Comparison of ENCODE assay signal across 8 mouse cellular contexts in the genomic region with DNA sequence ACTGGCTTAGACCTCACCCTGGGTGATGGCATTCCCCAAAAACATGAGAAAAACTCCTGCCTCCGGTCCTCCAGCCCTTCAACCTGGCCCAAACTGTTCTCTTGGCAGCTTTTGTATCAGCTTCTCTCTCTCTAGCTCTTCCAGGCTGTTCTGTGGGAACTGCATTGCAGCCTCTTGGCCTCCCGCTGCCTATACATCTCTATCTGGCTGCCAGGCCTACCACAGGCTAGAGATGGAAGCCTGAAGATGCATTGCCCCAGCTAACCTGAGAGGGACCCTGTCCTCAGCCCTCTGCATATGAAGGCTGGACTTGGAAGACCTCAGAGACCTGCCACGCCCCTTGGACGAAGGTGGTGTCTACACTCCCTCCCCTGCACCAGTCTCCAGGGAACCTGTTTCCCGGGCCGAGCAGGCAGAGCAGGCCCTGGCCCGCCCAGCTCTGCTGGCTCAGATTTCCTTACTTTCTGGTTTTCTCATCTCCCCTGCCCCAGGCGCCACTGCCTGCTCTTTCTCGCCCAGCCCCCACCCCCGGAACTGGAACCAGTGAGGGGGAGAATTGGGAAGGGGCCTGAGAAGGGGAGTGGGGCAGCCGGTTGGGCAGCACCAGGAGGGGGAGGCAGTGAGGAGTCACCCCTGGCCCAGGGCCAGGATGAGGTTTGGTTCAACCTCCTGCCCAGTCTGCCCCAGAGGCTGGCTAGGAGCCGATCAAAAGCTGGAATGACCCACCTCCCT. TPM values are rescaled to one million over a fixed set of nuclear protein-coding genes. Genes with fewer than 3 reads are reported as not detected.
DNase-seq lines count a peak whose midpoint lies in the region; ATAC-seq and TF ChIP-seq lines count a peak whose summit lies in the region.
"Had no signal": no experiment of that assay in that cellular context is flagged by ENCODE, and none has a peak within 500 bp of the region (broad histone marks: within the 10 kb centered on the region; RNA-seq: fewer than 3 reads in every experiment).

No protein-coding gene starts in this region.

- H3K4me3 ChIP-seq in ES-E14 (ENCODE audit: insufficient read depth in 1 of 2, low read depth in 1 of 2, low read length in 2 of 2, poor library complexity in 1 of 2, severe bottlenecking in 1 of 2): peak overlapping the region; percentile 15 to 38; a peak in 3 of 4 replicates
- H3K4me3 ChIP-seq in intestine, postnatal 0 days (ENCODE audit: low read depth, low read length): no peak overlapping the region

- H3K4me1 ChIP-seq in ES-E14 (ENCODE audit: control insufficient read depth in 2 of 2, insufficient read depth in 2 of 2, low read length in 2 of 2, poor library complexity in 1 of 2): peaks cover 4 to 27% of the 10 kb centered on the region in 2 experiments; a peak in 3 of 4 replicates
- H3K4me1 ChIP-seq in intestine, postnatal 0 days (replicated peaks; ENCODE audit: control insufficient read depth, insufficient read depth, low read length): no peaks in the 10 kb centered on the region

- TF ChIP-seq CTCF in intestine, postnatal 0 days (IDR thresholded peaks at IDR 0.05; ENCODE audit: low read depth): peak; percentile 10; the same call in 1 of the 2 replicates

- ATAC-seq in intestine, postnatal 0 days: no peak

- 22% methylated on average over 12 of the region's 12 CpGs for WGBS in intestine, postnatal 0 days

- H3K9me3 ChIP-seq in ES-E14 (ENCODE audit: control insufficient read depth, insufficient read depth, low read depth, low read length): no peaks in the 10 kb centered on the region
- no peaks in the 10 kb centered on the region for H3K9me3 ChIP-seq in intestine, postnatal 0 days (ENCODE audit: control insufficient read depth)

- 0 out of 2 replicates have a peak overlapping the region, but pooled peaks have one; percentile 10 for H3K9ac ChIP-seq in ES-E14 (ENCODE audit: insufficient read depth, low read depth, low read length, poor library complexity, severe bottlenecking)
- no peak overlapping the region for H3K9ac ChIP-seq in intestine, postnatal 0 days (ENCODE audit: low read depth, low read length)

- H3K27ac ChIP-seq in ES-E14 (ENCODE audit: insufficient read depth, low read depth, low read length, poor library complexity, severe bottlenecking): no peak overlapping the region
- H3K27ac ChIP-seq in intestine, postnatal 0 days (ENCODE audit: low read depth, low read length): no peak overlapping the region

- no peak overlapping the region for H3K4me2 ChIP-seq in intestine, postnatal 0 days (replicated peaks; ENCODE audit: low read depth)

- no peaks in the 10 kb centered on the region for H3K36me3 ChIP-seq in ES-E14 (ENCODE audit: control insufficient read depth, insufficient read depth, low read length, poor library complexity, severe bottlenecking)
- no peaks in the 10 kb centered on the region for H3K36me3 ChIP-seq in intestine, postnatal 0 days (ENCODE audit: control insufficient read depth, insufficient read depth)

- no peaks in the 10 kb centered on the region for H3K27me3 ChIP-seq in intestine, postnatal 0 days (replicated peaks; ENCODE audit: control insufficient read depth, insufficient read depth, low read length)

- in situ Hi-C loops in ES-E14 (cut with MboI; ENCODE audit: low sequenced_read_pairs in 2 of 2, unreplicated experiment in 2 of 2): no loop called here

- no peak for DNase-seq in ES-E14 (ENCODE audit: low read depth, low spot score)
- peak; percentile 64 for DNase-seq in cerebellum, adult 11 months
- peak; percentile 32 to 58 for DNase-seq in gastrocnemius, adult 8-10 months (ENCODE audit: low spot score in 2 of 2)
- DNase-seq in lung, postnatal 4 days: peak; percentile 60 to 68
- no peak for DNase-seq in c-Kit-positive CD71-positive TER-119-positive erythroid progenitor cells, embryonic 14.5 days (ENCODE audit: low spot score)
- DNase-seq in thymus, postnatal 25 days: no peak

TF ChIP-seq in ES-E14, 5 proteins besides CTCF, POLR2A, EP300 and RAD21:
- no peak for TF ChIP-seq CHD2 (IDR thresholded peaks at IDR 0.05; ENCODE audit: low read depth, low read length)
- TF ChIP-seq MAFK (IDR thresholded peaks at IDR 0.05; ENCODE audit: insufficient read depth, low read depth, low read length): no peak
- TF ChIP-seq ZNF384 (IDR thresholded peaks at IDR 0.05; ENCODE audit: low read depth, low read length): no peak
- no peak for TF ChIP-seq ZC3H11A (IDR thresholded peaks at IDR 0.05; ENCODE audit: borderline replicate concordance, low read depth, low read length)
- TF ChIP-seq HCFC1 (IDR thresholded peaks at IDR 0.05; ENCODE audit: borderline replicate concordance, insufficient read depth, low read length): no peak

RNA-seq across cellular contexts. Expression of gene Sema3f, which starts 4.1 kb away (rescaled TPM):
- 11.5 and 11.6 TPM in 2 replicates for total RNA-seq in ES-E14 (2012; rRNA removed)
- total RNA-seq in gastrocnemius, adult 8-10 months (2022): 1 to 10 TPM; 3.3 to 4.6 (median 4.3) TPM
- polyA plus RNA-seq in intestine, postnatal 0 days (2015; fragmentation: Nextera tagmentation; extraction: Ambion mirVana): 3.9 and 4.4 TPM in 2 replicates

RNA-seq across cellular contexts. Expression of gene Gnat1, which starts 34.9 kb away (rescaled TPM):
- total RNA-seq in ES-E14 (2012; rRNA removed): 1.2 and 1.8 TPM in 2 replicates
- not detected for total RNA-seq in gastrocnemius, adult 8-10 months (2022)
- 1.6 and 1.9 TPM in 2 replicates for polyA plus RNA-seq in intestine, postnatal 0 days (2015; fragmentation: Nextera tagmentation; extraction: Ambion mirVana)
- total RNA-seq: neutrophil, adult 5-6 weeks had no signal

RNA-seq across cellular contexts. Expression of gene Slc38a3, which starts 45.1 kb away (rescaled TPM):
- total RNA-seq in ES-E14 (2012; rRNA removed): 2.9 and 8.9 TPM in 2 replicates
- total RNA-seq in gastrocnemius, adult 8-10 months (2022): 10 to 100 TPM; 37.4 to 49.3 (median 45.9) TPM
- polyA plus RNA-seq in intestine, postnatal 0 days (2015; fragmentation: Nextera tagmentation; extraction: Ambion mirVana): 15.5 and 15.6 TPM in 2 replicates
- total RNA-seq: neutrophil, adult 5-6 weeks had no signal

RNA-seq across cellular contexts. Expression of gene Rbm5, which starts 56.4 kb away (rescaled TPM):
- 97.7 and 116 TPM in 2 replicates for total RNA-seq in ES-E14 (2012; rRNA removed)
- total RNA-seq in gastrocnemius, adult 8-10 months (2022): 10 to 100 TPM; 21.0 to 34.8 (median 26.8) TPM
- polyA plus RNA-seq in intestine, postnatal 0 days (2015; fragmentation: Nextera tagmentation; extraction: Ambion mirVana): 48.9 and 51.4 TPM in 2 replicates

Comparison
In these comparisons a context has a peak if more than half of its experiments do, and no peak if none do; other contexts are left out.
1. DNase-seq: peak in cerebellum, adult 11 months (single experiment), gastrocnemius, adult 8-10 months (2 of 2) and lung, postnatal 4 days (2 of 2); none in ES-E14 (single experiment), c-Kit-positive CD71-positive TER-119-positive erythroid progenitor cells, embryonic 14.5 days (single experiment) and thymus, postnatal 25 days (single experiment).